Mouse (Mus musculus) liver, postnatal 0 days (tissue): Measurements from ENCODE around the gene Cnst. TPM values are rescaled to one million over a fixed set of nuclear protein-coding genes. Genes with fewer than 3 reads are reported as not detected.

Experiments used
- ATAC-seq: fragments of 200-750 bp; cut with Nextera tagmentation; 2 replicates; pipeline ENCODE4 v1.8.0; 2017; ENCODE audit warnings: mild to moderate bottlenecking, moderate library complexity
- DNase-seq: peaks from one replicate; pipeline ENCODE4 v3.0.0-alpha.2; 2016
- H3K27ac ChIP-seq: fragments of 300-500 bp; sonication (generic); 2 replicates; pipeline ENCODE4 v1.5.1; 2014; ENCODE audit warnings: antibody characterized with exemption, moderate library complexity, mild to moderate bottlenecking, low read depth
- H3K27me3 ChIP-seq: fragments of 300-500 bp; sonication (generic); 2 replicates; pipeline ENCODE4 v1.6.1; 2014; ENCODE audit warnings: low read length, control low read depth, mixed read lengths; ENCODE audit not compliant: insufficient read depth
- H3K36me3 ChIP-seq: fragments of 300-500 bp; sonication (generic); replicated peaks from 2 replicates; pipeline ENCODE4 v1.6.1; 2014; ENCODE audit warnings: mild to moderate bottlenecking, control low read depth, low read length, moderate library complexity, mixed read lengths; ENCODE audit not compliant: insufficient read depth
- H3K4me1 ChIP-seq: fragments of 300-500 bp; sonication (generic); 2 replicates; pipeline ENCODE4 v1.6.1; 2014; ENCODE audit warnings: antibody characterized with exemption, mild to moderate bottlenecking, control low read depth; ENCODE audit not compliant: insufficient read depth
- H3K4me2 ChIP-seq: fragments of 300-500 bp; sonication (generic); 2 replicates; pipeline ENCODE4 v1.6.1; 2014; ENCODE audit warnings: low read depth, mild to moderate bottlenecking, low read length, moderate library complexity, mixed read lengths
- H3K4me3 ChIP-seq: fragments of 300-500 bp; sonication (generic); 2 replicates; pipeline ENCODE4 v1.5.1; 2014; ENCODE audit warnings: low read depth, low read length
- H3K9ac ChIP-seq: fragments of 300-500 bp; sonication (generic); replicated peaks from 2 replicates; pipeline ENCODE4 v1.6.1; 2014; ENCODE audit warnings: mild to moderate bottlenecking, moderate library complexity
- H3K9me3 ChIP-seq: fragments of 300-500 bp; sonication (generic); 2 replicates; pipeline ENCODE4 v1.6.1; 2016; ENCODE audit warnings: mild to moderate bottlenecking, control low read depth, low read length, mixed read lengths
- CTCF ChIP-seq: sonication (generic); IDR thresholded peaks from 2 replicates; pipeline ENCODE4 v1.5.1; 2016; ENCODE audit warnings: antibody characterized with exemption, low read depth
- EP300 ChIP-seq: IDR thresholded peaks from 2 replicates; pipeline ENCODE4 v1.6.1; 2016; ENCODE audit warnings: antibody characterized with exemption, low read depth, mild to moderate bottlenecking
- WGBS: fragments of 180-500 bp; shearing (Covaris S2); extraction: QIAGEN DNeasy Blood & Tissue Kit; methylation state at CpG from one replicate; pipeline ENCODE4 v1.1.7; 2014; ENCODE audit not compliant: insufficient replicate concordance; 5-methylcytosine and 5-hydroxymethylcytosine counted together
- polyA plus RNA-seq: library from polyadenylated mRNA; unstranded; fragments of >200 nt; fragmentation: Nextera tagmentation; extraction: Ambion mirVana; gene quantifications from 2 replicates; pipeline ENCODE4 v1.2.1, GENCODE M21; 2015

Cnst gene
- polyA plus RNA-seq, 1 experiment from 2014 or later = 5.8 TPM

DNA sequence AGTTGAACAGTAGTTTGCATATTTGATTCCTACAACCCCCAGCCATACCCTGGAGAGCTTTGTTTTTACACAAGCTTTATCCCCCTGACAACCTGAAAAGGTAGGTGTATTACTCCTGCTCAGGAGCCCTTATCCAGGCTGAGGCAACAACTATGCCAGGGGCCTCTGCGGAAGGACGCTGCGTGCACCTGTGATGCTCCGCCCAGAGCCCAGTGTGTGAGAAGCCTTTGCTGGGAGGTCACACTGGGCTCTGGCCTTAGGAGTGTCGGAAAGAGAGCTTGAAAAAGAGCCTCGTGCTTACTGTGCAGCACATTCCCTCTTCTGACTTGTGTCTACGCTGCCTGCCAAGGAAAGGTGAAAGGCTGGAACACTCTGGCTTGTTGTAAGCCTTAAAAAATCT, 6.6 kb downstream of the Cnst start:
- ATAC-seq (0 out of 2 replicates have a peak, but pooled peaks have one; percentile 22), DNase-seq (peak; percentile 33)
- WGBS = 58% methylated on average over 7 of the region's 7 CpGs
- TF ChIP-seq EP300 (no peak), CTCF (no peak)
- H3K4me3 ChIP-seq = no peak overlapping the region
- H3K27ac ChIP-seq = peak overlapping the region; percentile 73
- H3K9ac ChIP-seq = no peak overlapping the region
- peaks cover 2% of the 10 kb centered on the region; the same call in 1 of the 2 replicates for H3K36me3 ChIP-seq
- H3K4me1 ChIP-seq = peaks cover 45% of the 10 kb centered on the region
- H3K4me2 ChIP-seq = no peak overlapping the region
- no peaks in the 10 kb centered on the region for H3K9me3 ChIP-seq
- no peaks in the 10 kb centered on the region for H3K27me3 ChIP-seq

DNA sequence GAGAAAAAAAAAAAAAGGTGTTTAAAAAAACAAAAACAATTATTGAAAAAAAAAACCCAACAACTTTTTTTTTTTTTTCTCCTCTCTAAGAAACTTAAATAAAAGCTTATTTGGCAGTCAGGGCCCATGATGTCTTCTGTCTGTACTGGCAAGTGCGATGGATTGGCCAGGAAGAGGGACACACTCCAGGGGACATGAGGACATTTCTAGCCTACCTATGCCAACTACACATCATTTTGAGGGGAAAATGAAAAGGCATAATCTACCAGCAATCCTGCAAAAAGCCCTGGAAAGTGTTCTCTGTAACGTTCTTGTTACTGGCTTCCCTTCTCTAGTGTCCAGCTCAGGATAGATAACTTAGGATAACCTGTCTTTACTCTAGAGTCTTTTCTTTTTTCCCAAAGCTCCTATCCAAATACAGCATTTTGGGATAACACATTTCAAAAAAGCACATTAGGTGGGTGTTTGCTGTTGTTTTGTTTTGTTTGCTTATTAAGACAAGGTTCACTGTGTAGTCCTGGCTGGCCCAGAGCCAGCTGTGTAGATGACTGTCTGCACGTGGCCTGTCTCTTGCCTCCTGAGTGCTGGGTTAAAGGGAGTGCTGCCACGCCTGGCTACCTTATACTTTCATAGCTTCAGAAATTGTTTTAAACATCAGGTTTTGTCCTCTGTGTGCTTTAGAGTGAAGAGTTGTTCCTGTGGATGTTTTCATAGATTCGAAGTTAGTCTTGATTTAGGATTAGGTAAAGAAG, 7.2 kb downstream of the Cnst start:
- TF ChIP-seq EP300 (no peak), CTCF (no peak)
- H3K27ac ChIP-seq = peak overlapping the region; percentile 73; the same call in 1 of the 2 replicates
- no peaks in the 10 kb centered on the region for H3K9me3 ChIP-seq
- no peak overlapping the region for H3K4me3 ChIP-seq
- peaks cover 43% of the 10 kb centered on the region for H3K4me1 ChIP-seq
- 0 out of 2 replicates have a peak overlapping the region, but pooled peaks have one; percentile 9 for H3K9ac ChIP-seq
- peaks cover 2% of the 10 kb centered on the region; the same call in 1 of the 2 replicates for H3K36me3 ChIP-seq
- H3K27me3 ChIP-seq = no peaks in the 10 kb centered on the region
- 56% methylated on average over 5 of the region's 5 CpGs for WGBS
- no peak overlapping the region for H3K4me2 ChIP-seq
- DNase-seq (peak; percentile 64), ATAC-seq (peak; percentile 69)

DNA sequence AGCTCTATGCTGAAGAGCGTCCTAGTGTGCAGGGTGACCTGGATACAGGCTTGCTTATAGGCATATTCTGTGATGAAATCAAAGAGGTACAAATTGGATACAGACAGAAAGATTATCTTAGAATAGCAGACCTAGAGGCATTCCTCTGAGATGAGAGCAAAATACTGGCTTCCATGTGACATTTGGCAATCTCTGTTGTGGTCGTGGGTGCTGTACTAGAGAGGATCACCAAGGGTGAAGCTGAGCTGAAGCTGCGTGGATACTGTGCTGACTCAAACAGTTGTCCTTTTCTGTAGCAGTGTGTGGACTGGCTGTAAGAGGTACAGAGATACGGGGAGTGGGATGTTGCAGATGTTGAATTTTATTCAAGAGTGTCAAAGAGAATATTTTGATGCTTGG, 7.8 kb downstream of the Cnst start:
- peak overlapping the region; percentile 73; the same call in 1 of the 2 replicates for H3K27ac ChIP-seq
- H3K9ac ChIP-seq = 0 out of 2 replicates have a peak overlapping the region, but pooled peaks have one; percentile 9
- H3K4me1 ChIP-seq = peaks cover 41% of the 10 kb centered on the region

DNA sequence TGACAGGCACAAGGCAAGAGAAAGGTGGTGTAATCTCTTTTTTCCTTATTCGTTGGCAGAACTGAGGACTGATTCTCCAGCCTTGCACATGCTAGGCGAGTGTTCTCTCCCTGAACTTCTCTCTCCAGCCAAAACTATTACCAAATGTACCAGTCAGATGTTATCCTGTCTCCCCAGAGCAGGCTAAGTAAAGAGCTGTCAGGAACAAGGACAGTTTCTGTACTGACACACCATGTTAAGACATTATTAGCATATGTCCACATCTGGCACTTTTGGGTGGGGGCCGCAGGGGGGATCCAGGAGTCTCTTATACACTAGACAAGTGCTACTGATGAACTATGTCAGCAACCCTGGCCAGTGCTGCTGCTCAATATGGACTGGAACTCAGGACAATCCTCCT, 10.8 kb downstream of the Cnst start:
- no peak overlapping the region for H3K4me2 ChIP-seq
- H3K27ac ChIP-seq = no peak overlapping the region
- no peak for DNase-seq
- H3K4me3 ChIP-seq = no peak overlapping the region
- no peaks in the 10 kb centered on the region for H3K27me3 ChIP-seq
- H3K9me3 ChIP-seq = no peaks in the 10 kb centered on the region
- no peak for ATAC-seq
- no peaks in the 10 kb centered on the region for H3K36me3 ChIP-seq
- no peak overlapping the region for H3K9ac ChIP-seq
- no peak for TF ChIP-seq EP300
- no peak for TF ChIP-seq CTCF
- H3K4me1 ChIP-seq = peaks cover 27% of the 10 kb centered on the region
- 73% methylated on average over 3 of the region's 3 CpGs for WGBS

More for the DNA sequence above, 7.8 kb downstream of the Cnst start:
- DNase-seq = no peak
- peaks cover 2% of the 10 kb centered on the region; the same call in 1 of the 2 replicates for H3K36me3 ChIP-seq
- no peaks in the 10 kb centered on the region for H3K9me3 ChIP-seq
- no peak overlapping the region for H3K4me3 ChIP-seq
- H3K27me3 ChIP-seq = no peaks in the 10 kb centered on the region
- 63% methylated on average over 4 of the region's 4 CpGs for WGBS
- H3K4me2 ChIP-seq = no peak overlapping the region
- TF ChIP-seq CTCF = no peak
- no peak for TF ChIP-seq EP300
- peak; percentile 32; the same call in 1 of the 2 replicates for ATAC-seq

DNA sequence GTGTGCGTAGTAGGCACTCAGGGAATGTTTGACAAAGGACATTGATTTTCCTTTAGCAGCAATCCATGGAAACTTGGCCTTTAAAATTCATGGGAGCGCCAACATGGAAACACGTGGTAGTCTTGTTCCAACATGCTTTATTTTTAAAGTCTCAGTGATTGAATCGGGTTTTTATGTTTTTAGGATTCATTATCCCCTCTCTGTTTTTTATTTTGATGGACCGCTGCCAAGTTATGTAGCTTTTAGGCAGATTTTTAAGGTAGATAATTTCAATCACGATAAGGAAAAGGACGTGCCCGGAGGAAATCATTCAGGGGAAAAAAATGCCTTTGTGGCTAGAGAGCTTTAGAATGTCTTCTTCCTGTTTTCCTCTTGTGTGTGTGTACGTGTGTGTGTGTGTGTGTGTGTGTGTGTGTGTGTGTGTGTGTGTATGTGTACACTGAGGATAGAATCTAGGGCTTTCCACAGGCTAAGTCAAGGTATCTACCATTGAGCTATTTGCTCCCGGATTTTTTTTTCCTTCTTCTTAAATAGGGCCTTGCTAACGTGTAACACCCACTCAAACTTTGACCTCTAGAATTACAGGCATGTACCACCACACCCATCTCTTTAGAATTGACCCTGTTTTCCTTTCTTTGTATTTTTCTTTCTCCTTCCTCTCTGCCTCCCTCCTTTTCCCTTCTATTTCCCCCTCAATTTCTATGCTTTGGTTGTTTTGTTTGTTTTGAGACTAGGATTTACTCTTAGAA, 13.4 kb downstream of the Cnst start:
- Histone ChIP-seq H3K4me1 (peaks cover 9% of the 10 kb centered on the region; the same call in 1 of the 2 replicates), H3K36me3 (no peaks in the 10 kb centered on the region), H3K4me3 (no peak overlapping the region), H3K4me2 (no peak overlapping the region), H3K27ac (peak overlapping the region; percentile 81), H3K9ac (no peak overlapping the region), H3K9me3 (no peaks in the 10 kb centered on the region), H3K27me3 (no peaks in the 10 kb centered on the region)
- no peak for ATAC-seq
- no peak for TF ChIP-seq EP300
- no peak for TF ChIP-seq CTCF
- DNase-seq = no peak
- 54% methylated on average over 11 of the region's 11 CpGs for WGBS

DNA sequence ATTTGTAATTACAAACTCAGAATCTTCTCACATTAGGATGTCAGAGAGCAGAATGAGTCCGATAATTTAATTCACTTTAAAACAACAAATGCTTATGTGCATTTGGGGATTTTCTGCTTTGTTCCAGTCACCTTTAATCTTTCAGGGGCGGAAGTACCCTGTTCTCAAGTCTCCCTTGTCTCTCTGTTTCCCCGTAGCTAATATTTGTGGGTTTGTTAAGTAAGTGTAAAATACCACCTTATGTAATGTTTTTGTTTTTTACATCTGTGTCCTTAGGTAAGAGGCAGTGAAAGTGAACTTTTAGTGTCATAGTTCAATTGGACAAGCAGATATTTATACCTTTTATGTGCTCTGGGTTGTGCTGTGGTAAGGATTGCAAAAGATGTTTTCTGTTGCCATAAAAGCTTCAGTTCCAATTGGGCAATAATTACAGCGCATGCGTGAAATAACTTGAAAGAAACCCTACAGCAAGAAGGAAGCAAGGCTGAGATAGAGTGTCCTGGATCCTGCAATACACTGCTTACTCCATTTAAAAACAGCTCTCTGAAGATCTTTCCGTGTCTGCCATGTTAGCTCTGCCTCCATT, 14.8 kb downstream of the Cnst start:
- ATAC-seq (peak; percentile 92), DNase-seq (no peak)
- WGBS = 68% methylated on average over 6 of the region's 6 CpGs
- TF ChIP-seq CTCF = no peak
- TF ChIP-seq EP300 = peak; percentile 66
- no peaks in the 10 kb centered on the region for H3K36me3 ChIP-seq
- no peaks in the 10 kb centered on the region for H3K27me3 ChIP-seq
- H3K9me3 ChIP-seq = no peaks in the 10 kb centered on the region
- H3K4me1 ChIP-seq = peaks cover 9% of the 10 kb centered on the region; the same call in 1 of the 2 replicates
- peak overlapping the region; percentile 81 for H3K27ac ChIP-seq
- H3K9ac ChIP-seq = no peak overlapping the region
- H3K4me2 ChIP-seq = no peak overlapping the region
- no peak overlapping the region for H3K4me3 ChIP-seq
